Mouse (Mus musculus) kidney, embryonic 16.5 days (tissue): Measurements from ENCODE around the gene Msmo1. TPM values are rescaled to one million over a fixed set of nuclear protein-coding genes. Genes with fewer than 3 reads are reported as not detected.

ENCODE experiments used
- ATAC-seq: fragments of 200-750 bp; cut with Nextera tagmentation; 2 replicates; pipeline ENCODE4 v1.8.0; 2017; ENCODE audit warnings: moderate TSS enrichment; ENCODE audit not compliant: low FRiP score, low TSS enrichment
- H3K27ac ChIP-seq: fragments of 300-500 bp; sonication (generic); 2 replicates; pipeline ENCODE4 v1.5.1; 2014; ENCODE audit warnings: low read length
- H3K27me3 ChIP-seq: fragments of 300-500 bp; sonication (generic); 2 replicates; pipeline ENCODE4 v1.6.1; 2014; ENCODE audit warnings: low read length, control low read depth, mixed read lengths; ENCODE audit not compliant: insufficient read depth
- H3K36me3 ChIP-seq: fragments of 300-500 bp; sonication (generic); 2 replicates; pipeline ENCODE4 v1.6.1; 2014; ENCODE audit warnings: low read length, control low read depth, mixed read lengths; ENCODE audit not compliant: insufficient read depth
- H3K4me1 ChIP-seq: fragments of 300-500 bp; sonication (generic); 2 replicates; pipeline ENCODE4 v1.6.1; 2014; ENCODE audit warnings: low read length, control low read depth, mixed read lengths; ENCODE audit not compliant: insufficient read depth
- H3K4me2 ChIP-seq: fragments of 300-500 bp; sonication (generic); replicated peaks from 2 replicates; pipeline ENCODE4 v1.6.1; 2014; ENCODE audit warnings: low read depth, low read length
- H3K4me3 ChIP-seq: fragments of 300-500 bp; sonication (generic); 2 replicates; pipeline ENCODE4 v1.5.1; 2014; ENCODE audit warnings: mild to moderate bottlenecking, low read length
- H3K9ac ChIP-seq: fragments of 300-500 bp; sonication (generic); replicated peaks from 2 replicates; pipeline ENCODE4 v1.6.1; 2014; ENCODE audit warnings: low read length
- H3K9me3 ChIP-seq: fragments of 300-500 bp; sonication (generic); 2 replicates; pipeline ENCODE4 v1.6.1; 2016; ENCODE audit warnings: low read length, control low read depth
- WGBS: fragments of 180-500 bp; shearing (Covaris S2); extraction: QIAGEN DNeasy Blood & Tissue Kit; methylation state at CpG from one replicate; pipeline ENCODE4 v1.1.7; 2014; 5-methylcytosine and 5-hydroxymethylcytosine counted together
- polyA plus RNA-seq: library from polyadenylated mRNA; unstranded; fragments of >200 nt; fragmentation: Nextera tagmentation; extraction: Ambion mirVana; gene quantifications from 2 replicates; pipeline ENCODE4 v1.2.1, GENCODE M21; 2015

The Msmo1 gene
- polyA plus RNA-seq, 1 experiment from 2014 or later: 73.8 TPM

DNA sequence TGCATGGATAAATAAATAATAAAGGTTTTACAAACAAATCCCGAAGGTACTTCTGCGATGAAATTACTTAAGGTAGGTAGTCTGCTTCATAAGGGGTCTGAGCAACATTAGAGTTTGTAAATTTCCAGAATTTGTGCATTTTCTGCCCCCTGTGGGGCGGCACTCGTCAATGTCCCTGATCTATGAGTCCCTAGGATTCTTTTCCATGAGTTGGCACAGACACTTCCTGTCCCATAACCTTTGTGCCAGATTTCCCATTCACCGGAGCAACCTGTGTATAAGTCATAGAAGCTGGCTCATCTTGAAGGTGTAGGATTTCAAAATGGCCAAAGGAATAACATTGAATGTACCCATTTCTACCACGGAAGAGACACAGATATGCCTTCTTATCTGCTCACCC lies 43.3 kb downstream of the Msmo1 start:
- no peak overlapping the region for H3K27ac ChIP-seq
- 81% methylated on average over 6 of the region's 6 CpGs for WGBS
- H3K9ac ChIP-seq: no peak overlapping the region
- no peak for ATAC-seq
- H3K4me2 ChIP-seq: no peak overlapping the region
- no peaks in the 10 kb centered on the region for H3K9me3 ChIP-seq
- H3K27me3 ChIP-seq: no peaks in the 10 kb centered on the region
- H3K36me3 ChIP-seq: no peaks in the 10 kb centered on the region
- 0 out of 2 replicates have a peak, but pooled peaks cover 7% of the 10 kb centered on the region for H3K4me1 ChIP-seq
- H3K4me3 ChIP-seq: no peak overlapping the region

DNA sequence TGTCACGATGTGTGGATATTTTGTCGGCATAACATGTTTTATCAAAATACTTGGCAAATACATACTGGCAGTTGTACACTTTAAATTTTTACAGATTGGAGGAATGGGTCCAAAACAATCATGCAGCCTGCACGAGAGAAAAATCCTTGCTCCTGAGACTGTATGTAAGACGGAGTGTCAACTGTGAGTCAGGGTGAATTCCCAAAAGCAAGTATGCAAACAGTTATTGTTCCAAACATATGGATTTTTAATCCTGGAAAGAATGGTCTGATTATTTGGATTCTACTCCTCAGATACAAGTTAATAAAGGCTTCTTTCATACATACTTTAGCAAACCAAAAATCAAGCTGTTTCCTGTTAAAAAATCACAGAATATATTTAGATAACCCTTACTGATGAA lies 44.9 kb downstream of the Msmo1 start:
- no peak overlapping the region for H3K27ac ChIP-seq
- ATAC-seq: no peak

DNA sequence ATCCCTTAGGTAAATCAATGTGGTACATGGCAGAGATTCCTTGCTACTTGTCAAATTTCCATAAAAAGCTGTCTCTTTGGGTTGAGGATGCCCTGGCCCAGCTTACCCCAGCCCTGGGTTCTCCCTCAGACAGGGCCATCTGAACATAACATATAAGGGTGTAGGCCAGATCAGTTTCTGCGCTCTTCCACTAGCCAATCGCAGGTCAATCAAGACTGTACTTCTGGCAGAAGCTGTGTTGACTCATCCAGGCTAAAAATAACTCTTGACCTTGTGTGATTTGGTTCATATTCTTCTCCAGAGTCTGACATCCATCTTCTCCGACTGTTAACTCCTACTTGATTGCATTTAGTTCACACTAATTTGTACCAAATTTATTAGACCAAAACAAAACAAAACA lies 45.4 kb downstream of the Msmo1 start:
- Histone ChIP-seq H3K36me3 (no peaks in the 10 kb centered on the region), H3K4me2 (no peak overlapping the region), H3K4me3 (no peak overlapping the region), H3K9me3 (no peaks in the 10 kb centered on the region), H3K9ac (no peak overlapping the region), H3K4me1 (0 out of 2 replicates have a peak, but pooled peaks cover 6% of the 10 kb centered on the region), H3K27me3 (no peaks in the 10 kb centered on the region), H3K27ac (no peak overlapping the region)
- no peak for ATAC-seq
- 66% methylated on average over 3 of the region's 3 CpGs for WGBS

More for the DNA sequence above, 44.9 kb downstream of the Msmo1 start:
- H3K9ac ChIP-seq: no peak overlapping the region
- H3K27me3 ChIP-seq: no peaks in the 10 kb centered on the region
- 53% methylated on average over 4 of the region's 4 CpGs for WGBS
- H3K36me3 ChIP-seq: no peaks in the 10 kb centered on the region
- no peak overlapping the region for H3K4me2 ChIP-seq
- no peaks in the 10 kb centered on the region for H3K9me3 ChIP-seq
- no peak overlapping the region for H3K4me3 ChIP-seq
- H3K4me1 ChIP-seq: 0 out of 2 replicates have a peak, but pooled peaks cover 7% of the 10 kb centered on the region

DNA sequence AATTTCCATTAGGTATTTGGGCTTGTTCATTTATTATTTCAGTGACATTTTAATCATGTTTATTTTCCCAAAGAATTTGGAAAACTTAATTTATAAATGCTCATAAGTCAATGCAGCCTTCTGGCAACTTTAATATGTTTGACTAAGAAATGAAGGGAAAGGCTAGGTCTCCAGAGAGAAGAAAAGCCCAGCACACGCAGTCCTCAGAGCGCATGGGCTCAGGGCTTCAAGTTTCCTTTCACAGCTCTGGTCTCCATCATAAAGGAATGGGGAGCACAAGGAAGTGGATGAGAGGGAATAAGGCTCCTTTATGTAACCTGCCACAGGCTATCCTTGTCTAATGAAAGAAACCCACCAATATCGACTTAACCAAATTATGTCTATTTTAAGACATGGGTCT lies 51.1 kb downstream of the Msmo1 start:
- no peaks in the 10 kb centered on the region for H3K36me3 ChIP-seq
- no peak overlapping the region for H3K4me3 ChIP-seq
- no peak overlapping the region for H3K27ac ChIP-seq
- WGBS: 64% methylated on average over 3 of the region's 3 CpGs
- H3K27me3 ChIP-seq: no peaks in the 10 kb centered on the region
- no peak overlapping the region for H3K4me2 ChIP-seq
- H3K9me3 ChIP-seq: no peaks in the 10 kb centered on the region
- H3K4me1 ChIP-seq: no peaks in the 10 kb centered on the region
- H3K9ac ChIP-seq: no peak overlapping the region
- no peak for ATAC-seq

DNA sequence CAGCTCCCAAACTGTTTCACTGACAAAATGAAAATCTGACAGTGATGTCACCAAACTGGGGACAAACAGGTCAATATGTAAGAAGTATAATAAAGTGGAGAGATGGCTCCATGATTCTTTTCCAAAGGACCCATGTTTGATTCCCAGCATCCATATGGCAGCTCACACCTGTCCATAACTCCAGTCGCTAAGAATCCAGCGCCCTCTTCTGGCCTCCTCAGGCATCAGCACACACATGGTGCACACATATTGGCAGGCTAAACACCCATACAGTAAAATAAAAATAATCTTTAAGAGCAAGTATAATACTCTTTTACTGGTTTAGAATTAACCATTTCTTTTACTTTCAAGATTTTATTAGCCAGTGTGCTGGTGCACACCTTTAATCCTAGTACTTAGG lies 57.2 kb downstream of the Msmo1 start:
- H3K36me3 ChIP-seq: no peaks in the 10 kb centered on the region
- H3K4me2 ChIP-seq: no peak overlapping the region
- H3K4me3 ChIP-seq: no peak overlapping the region
- no peaks in the 10 kb centered on the region for H3K27me3 ChIP-seq
- H3K27ac ChIP-seq: no peak overlapping the region
- H3K9me3 ChIP-seq: no peaks in the 10 kb centered on the region
- no peak for ATAC-seq
- WGBS: 76% methylated on average over 2 of the region's 2 CpGs
- H3K9ac ChIP-seq: no peak overlapping the region
- no peaks in the 10 kb centered on the region for H3K4me1 ChIP-seq

DNA sequence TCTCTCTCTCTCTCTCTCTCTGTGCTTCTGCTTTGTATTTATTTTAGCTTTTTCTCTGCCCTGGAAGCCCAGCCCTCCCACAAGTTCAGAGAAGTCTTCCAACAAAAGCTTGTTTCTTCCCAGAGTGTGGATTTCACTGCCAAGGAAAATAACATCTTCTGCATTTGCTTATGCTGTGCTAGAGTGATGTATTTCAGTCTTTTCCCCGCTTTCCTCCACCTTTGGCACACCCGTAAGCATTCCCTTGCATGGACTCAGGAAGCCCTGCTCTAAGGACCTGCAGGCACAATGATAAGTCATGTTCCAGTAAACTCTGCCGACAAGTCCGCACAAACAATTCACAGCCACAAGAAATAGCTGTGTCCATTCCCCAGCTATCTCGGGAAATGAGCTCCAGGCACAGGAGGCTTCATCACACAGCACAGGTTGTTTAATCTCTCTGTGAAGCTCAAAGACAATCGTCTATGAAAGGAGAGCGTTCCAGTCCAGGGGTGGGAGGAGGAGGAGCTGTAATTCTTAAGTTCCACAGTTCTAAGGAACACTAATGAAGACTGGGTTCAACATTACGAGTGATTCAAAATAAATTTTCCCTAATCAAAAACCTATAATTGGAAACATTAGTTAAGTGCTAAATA lies 58.5 kb downstream of the Msmo1 start:
- Histone ChIP-seq H3K9me3 (no peaks in the 10 kb centered on the region), H3K4me1 (no peaks in the 10 kb centered on the region), H3K27me3 (no peaks in the 10 kb centered on the region), H3K4me3 (no peak overlapping the region), H3K9ac (no peak overlapping the region), H3K4me2 (no peak overlapping the region), H3K36me3 (no peaks in the 10 kb centered on the region), H3K27ac (no peak overlapping the region)
- ATAC-seq: 0 out of 2 replicates have a peak, but pooled peaks have one; percentile 54
- WGBS: 60% methylated on average over 8 of the region's 8 CpGs

DNA sequence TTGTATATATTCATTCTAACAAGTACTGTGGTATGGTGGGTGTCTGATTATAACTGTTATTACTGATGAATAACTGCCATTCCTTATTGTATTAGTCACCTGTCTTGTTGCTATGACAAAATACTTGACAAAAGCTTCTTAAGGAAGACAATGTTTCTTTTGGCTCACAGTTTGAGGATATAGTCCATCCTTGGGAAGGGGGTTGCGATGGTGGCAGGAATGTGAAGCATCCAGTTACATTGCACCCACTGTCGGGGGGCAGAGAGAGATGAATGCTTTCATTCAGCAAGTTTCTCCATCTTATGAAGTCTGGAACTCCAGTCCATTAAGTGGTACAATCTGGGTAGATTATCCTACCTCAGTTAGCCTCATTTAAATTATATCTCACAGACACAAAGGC lies 60.7 kb downstream of the Msmo1 start:
- 74% methylated on average over 2 of the region's 2 CpGs for WGBS
- no peak for ATAC-seq
- no peaks in the 10 kb centered on the region for H3K4me1 ChIP-seq

DNA sequence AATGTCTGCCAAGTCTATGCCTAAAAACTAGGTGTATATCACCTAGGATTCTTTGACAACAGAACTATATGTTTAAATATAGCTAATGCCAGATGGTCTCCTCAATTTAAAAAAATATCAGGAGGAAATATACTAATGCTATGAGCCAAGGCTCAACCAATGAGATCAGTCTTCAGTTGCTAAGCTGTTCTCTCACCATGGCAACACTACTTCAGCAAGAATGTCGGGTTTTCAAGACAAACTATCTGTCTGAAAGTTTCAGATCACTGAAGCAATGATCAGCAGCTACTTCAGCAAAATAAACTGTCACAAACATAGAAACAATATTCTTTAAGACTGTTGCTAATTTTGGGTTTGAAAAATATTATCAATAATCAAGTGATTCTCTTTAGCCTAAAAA lies 61.7 kb downstream of the Msmo1 start:
- 18% methylated on average over 1 of the region's 1 CpGs for WGBS
- Histone ChIP-seq H3K4me3 (no peak overlapping the region), H3K9me3 (no peaks in the 10 kb centered on the region), H3K27me3 (no peaks in the 10 kb centered on the region), H3K4me2 (no peak overlapping the region), H3K27ac (no peak overlapping the region), H3K9ac (no peak overlapping the region), H3K4me1 (no peaks in the 10 kb centered on the region), H3K36me3 (no peaks in the 10 kb centered on the region)
- ATAC-seq: no peak

More for the DNA sequence above, 60.7 kb downstream of the Msmo1 start:
- no peak overlapping the region for H3K9ac ChIP-seq
- no peak overlapping the region for H3K27ac ChIP-seq
- H3K4me3 ChIP-seq: no peak overlapping the region
- H3K27me3 ChIP-seq: no peaks in the 10 kb centered on the region
- no peaks in the 10 kb centered on the region for H3K36me3 ChIP-seq
- H3K9me3 ChIP-seq: no peaks in the 10 kb centered on the region
- H3K4me2 ChIP-seq: no peak overlapping the region

Other genes starting within 250 kb of the Msmo1 start
- gene Cpe, start 40.7 kb downstream of the Msmo1 start, polyA plus RNA-seq: 66.8 and 67.6 TPM in 2 replicates
- gene Klhl2, start 116.2 kb upstream of the Msmo1 start, polyA plus RNA-seq: 6.7 and 6.9 TPM in 2 replicates
- 33.1 and 34.4 TPM in 2 replicates for gene Tmem192, start 213.4 kb upstream of the Msmo1 start, polyA plus RNA-seq